ENCODE assay signal across 14 mouse cellular contexts in the genomic region with DNA sequence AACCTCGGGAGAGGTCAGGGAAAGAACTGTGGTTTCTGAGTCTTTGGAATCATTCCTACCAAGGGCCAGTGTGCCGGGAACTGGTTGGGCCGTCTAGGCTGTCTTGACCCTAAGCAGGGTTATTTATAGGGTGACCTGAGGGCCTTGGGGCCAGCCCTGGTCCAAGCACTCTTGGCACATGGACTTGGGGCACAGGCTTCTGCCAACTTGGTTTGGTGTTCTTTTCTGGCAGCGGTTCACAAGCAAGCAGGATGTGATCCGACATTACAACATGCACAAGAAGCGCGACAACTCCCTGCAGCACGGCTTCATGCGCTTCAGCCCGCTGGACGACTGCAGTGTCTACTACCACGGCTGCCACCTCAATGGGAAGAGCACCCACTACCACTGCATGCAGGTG.
DNase-seq lines count a peak whose midpoint lies in the region.
"Had no signal": no experiment of that assay in that cellular context is flagged by ENCODE, and none has a peak within 500 bp of the region (broad histone marks: within the 10 kb centered on the region; RNA-seq: fewer than 3 reads in every experiment).

No protein-coding gene starts in this region.

- peaks cover 91% of the 10 kb centered on the region for H3K27me3 ChIP-seq in hindbrain, embryonic 10.5 days (ENCODE audit: insufficient read depth, poor library complexity, severe bottlenecking)

- intact Hi-C loops in heart, postnatal 36 days (cut with DNase I) = no loop called here
- intact Hi-C loops in gastrocnemius, postnatal 36 days (cut with DNase I) = no loop called here

- H3K4me1 ChIP-seq in hindbrain, embryonic 10.5 days (replicated peaks) = peaks cover 74% of the 10 kb centered on the region

- peak; percentile 68 for DNase-seq in heart, adult 8-10 months (ENCODE audit: low spot score)
- no peak for DNase-seq in heart, postnatal 36 days
- peak; percentile 77 for DNase-seq in lung, postnatal 36 days
- no peak for DNase-seq in lung, postnatal 14 days
- DNase-seq in gastrocnemius, postnatal 36 days = peak; percentile 49 to 58
- no peak for DNase-seq in frontal cortex, postnatal 36 days (ENCODE audit: low spot score in 2 of 2)
- no peak for DNase-seq in hindbrain, embryonic 10.5 days (ENCODE audit: low spot score)
- DNase-seq: cerebellum, adult 11-12 months; kidney, postnatal 25 days; right cerebral cortex, postnatal 4 days; thymus, postnatal 36 days had no signal

- WGBS in hindbrain, embryonic 10.5 days = 92% methylated on average over 12 of the region's 12 CpGs

- peaks cover 75% of the 10 kb centered on the region for H3K36me3 ChIP-seq in hindbrain, embryonic 10.5 days
- H3K36me3 ChIP-seq: limb, embryonic 15.5 days; lung, embryonic 15.5 days; neural tube, embryonic 15.5 days had no signal

- H3K4me3 ChIP-seq in hindbrain, embryonic 10.5 days = no peak overlapping the region
- H3K4me3 ChIP-seq: limb, embryonic 15.5 days; lung, embryonic 15.5 days; neural tube, embryonic 15.5 days had no signal

- H3K27ac ChIP-seq in hindbrain, embryonic 10.5 days = no peak overlapping the region
- H3K27ac ChIP-seq: limb, embryonic 15.5 days; lung, embryonic 15.5 days; neural tube, embryonic 15.5 days had no signal

- H3K9me3 ChIP-seq in hindbrain, embryonic 10.5 days = no peaks in the 10 kb centered on the region
- H3K9me3 ChIP-seq: limb, embryonic 15.5 days; lung, embryonic 15.5 days; neural tube, embryonic 15.5 days had no signal

Comparison
In these comparisons a context has a peak if more than half of its experiments do, and no peak if none do; other contexts are left out.
1. DNase-seq: peak in heart, adult 8-10 months (single experiment), lung, postnatal 36 days (single experiment) and gastrocnemius, postnatal 36 days (2 of 2); none in heart, postnatal 36 days (0 of 2), lung, postnatal 14 days (single experiment), frontal cortex, postnatal 36 days (0 of 2) and hindbrain, embryonic 10.5 days (single experiment).